Mouse (Mus musculus) hindbrain, postnatal 0 days (tissue): ENCODE results near the gene Mael. TPM values are rescaled to one million over a fixed set of nuclear protein-coding genes. Genes with fewer than 3 reads are reported as not detected.

Experiments used
- ATAC-seq: fragments of 200-750 bp; cut with Nextera tagmentation; 2 replicates; pipeline ENCODE4 v1.8.0; 2017; ENCODE audit warnings: mild to moderate bottlenecking, moderate TSS enrichment, moderate library complexity
- DNase-seq: peaks from one replicate; pipeline ENCODE4 v3.0.0-alpha.2; 2015; ENCODE audit warnings: low spot score
- H3K27ac ChIP-seq: fragments of 300-500 bp; sonication (generic); 2 replicates; pipeline ENCODE4 v1.5.1; 2014; ENCODE audit warnings: mild to moderate bottlenecking
- H3K27me3 ChIP-seq: fragments of 300-500 bp; sonication (generic); 2 replicates; pipeline ENCODE4 v1.6.1; 2014; ENCODE audit warnings: low read length, mixed read lengths; ENCODE audit not compliant: insufficient read depth
- H3K36me3 ChIP-seq: fragments of 300-500 bp; sonication (generic); 2 replicates; pipeline ENCODE4 v1.6.1; 2014; ENCODE audit warnings: low read length, mixed read lengths; ENCODE audit not compliant: insufficient read depth
- H3K4me1 ChIP-seq: fragments of 300-500 bp; sonication (generic); 2 replicates; pipeline ENCODE4 v1.6.1; 2014; ENCODE audit warnings: antibody characterized with exemption, low read length, mixed read lengths; ENCODE audit not compliant: insufficient read depth
- H3K4me2 ChIP-seq: fragments of 300-500 bp; sonication (generic); 2 replicates; pipeline ENCODE4 v1.6.1; 2014; ENCODE audit warnings: low read depth, mild to moderate bottlenecking, low read length, moderate library complexity, mixed read lengths
- H3K4me3 ChIP-seq: fragments of 300-500 bp; sonication (generic); 2 replicates; pipeline ENCODE4 v1.5.1; 2014; ENCODE audit warnings: low read length
- H3K9ac ChIP-seq: fragments of 300-500 bp; sonication (generic); replicated peaks from 2 replicates; pipeline ENCODE4 v1.6.1; 2014; ENCODE audit warnings: mild to moderate bottlenecking, low read length, moderate library complexity, mixed read lengths
- H3K9me3 ChIP-seq: fragments of 300-500 bp; sonication (generic); 2 replicates; pipeline ENCODE4 v1.6.1; 2016; ENCODE audit warnings: low read length, mixed read lengths
- CTCF ChIP-seq: IDR thresholded peaks from 2 replicates; pipeline ENCODE4 v1.5.1; 2016; ENCODE audit warnings: antibody characterized with exemption, control low read depth, low read depth
- WGBS: fragments of 180-500 bp; shearing (Covaris S2); extraction: QIAGEN DNeasy Blood & Tissue Kit; methylation state at CpG from one replicate; pipeline ENCODE4 v1.1.7; 2014; 5-methylcytosine and 5-hydroxymethylcytosine counted together
- polyA plus RNA-seq: library from polyadenylated mRNA; unstranded; fragments of >200 nt; fragmentation: Nextera tagmentation; extraction: Ambion mirVana; gene quantifications from 2 replicates; pipeline ENCODE4 v1.2.1, GENCODE M21; 2015
- total RNA-seq: library from RNA; depleted of rRNA; stranded (reverse); fragments of >200 nt; gene quantifications from 2 replicates; pipeline ENCODE4 v1.2.3, GENCODE M21; 2014; rRNA removed

Mael gene
- total RNA-seq (not detected in 2 replicates), polyA plus RNA-seq (0.21 and 0.26 TPM in 2 replicates)

- no peak within 1 kb of the TSS for H3K9ac ChIP-seq
- H3K4me3 ChIP-seq = no peak within 1 kb of the TSS
- H3K9me3 ChIP-seq = 0 out of 2 replicates have a peak, but pooled peaks cover 2% of the 10 kb centered on the region
- ATAC-seq = no peak
- WGBS = 90% methylated on average over 53 of the region's 53 CpGs
- H3K27ac ChIP-seq = no peak within 1 kb of the TSS
- no peaks in the 10 kb centered on the region for H3K36me3 ChIP-seq
- H3K4me1 ChIP-seq = no peaks in the 10 kb centered on the region
- no peak within 1 kb of the TSS for H3K4me2 ChIP-seq
- no peak for DNase-seq
- no peaks in the 10 kb centered on the region for H3K27me3 ChIP-seq
- TF ChIP-seq CTCF = no peak
These were observed at the start of gene Mael for GRCm38 (mm10) chr1:166238315-166238969. Gene Mael, minus strand, starts transcription at chr1:166238747.

- Histone ChIP-seq H3K36me3 (no peaks in the 10 kb centered on the region), H3K4me1 (peaks cover 34% of the 10 kb centered on the region), H3K27me3 (no peaks in the 10 kb centered on the region), H3K9ac (no peak overlapping the region), H3K4me2 (no peak overlapping the region), H3K27ac (no peak overlapping the region), H3K9me3 (no peaks in the 10 kb centered on the region), H3K4me3 (no peak overlapping the region)
- TF ChIP-seq CTCF = no peak
- DNase-seq (no peak), ATAC-seq (no peak)
- 60% methylated on average over 9 of the region's 9 CpGs for WGBS
These were observed 47.7 kb upstream of the Mael start for GRCm38 (mm10) chr1:166286231-166286630.

- 0 out of 2 replicates have a peak overlapping the region, but pooled peaks have one; percentile 2 for H3K27ac ChIP-seq
These were observed 45.8 kb upstream of the Mael start for GRCm38 (mm10) chr1:166284390-166284789.

GRCm38 (mm10) chr1:166283451-166283850, 44.9 kb upstream of the Mael start:
- ATAC-seq = no peak
- DNase-seq = no peak
- Histone ChIP-seq H3K4me2 (no peak overlapping the region), H3K4me1 (peaks cover 50% of the 10 kb centered on the region), H3K4me3 (no peak overlapping the region), H3K9me3 (no peaks in the 10 kb centered on the region), H3K27me3 (no peaks in the 10 kb centered on the region), H3K36me3 (no peaks in the 10 kb centered on the region), H3K9ac (no peak overlapping the region), H3K27ac (peak overlapping the region; percentile 46; the same call in 1 of the 2 replicates)
- 50% methylated on average over 6 of the region's 6 CpGs for WGBS
- TF ChIP-seq CTCF = no peak

More at GRCm38 (mm10) chr1:166284390-166284789, 45.8 kb upstream of the Mael start:
- Histone ChIP-seq H3K4me1 (peaks cover 46% of the 10 kb centered on the region), H3K36me3 (no peaks in the 10 kb centered on the region), H3K9me3 (no peaks in the 10 kb centered on the region), H3K4me2 (no peak overlapping the region), H3K27me3 (no peaks in the 10 kb centered on the region), H3K9ac (no peak overlapping the region), H3K4me3 (no peak overlapping the region)
- WGBS = 41% methylated on average over 8 of the region's 8 CpGs
- no peak for DNase-seq
- no peak for ATAC-seq
- no peak for TF ChIP-seq CTCF

GRCm38 (mm10) chr1:166282597-166283210, 44.2 kb upstream of the Mael start:
- 5% methylated on average over 22 of the region's 22 CpGs for WGBS
- peak overlapping the region; percentile 51 for H3K4me2 ChIP-seq
- H3K4me3 ChIP-seq = peak overlapping the region; percentile 21; the same call in 1 of the 2 replicates
- no peaks in the 10 kb centered on the region for H3K9me3 ChIP-seq
- no peak for TF ChIP-seq CTCF
- peaks cover 50% of the 10 kb centered on the region for H3K4me1 ChIP-seq
- peak; percentile 94 for DNase-seq
- H3K9ac ChIP-seq = no peak overlapping the region
- no peaks in the 10 kb centered on the region for H3K27me3 ChIP-seq
- H3K27ac ChIP-seq = peak overlapping the region; percentile 46
- H3K36me3 ChIP-seq = no peaks in the 10 kb centered on the region
- ATAC-seq = peak; percentile 93

- peaks cover 50% of the 10 kb centered on the region for H3K4me1 ChIP-seq
- H3K4me3 ChIP-seq = no peak overlapping the region
- H3K36me3 ChIP-seq = no peaks in the 10 kb centered on the region
- 30% methylated on average over 3 of the region's 3 CpGs for WGBS
- DNase-seq = peak; percentile 25
- no peak for TF ChIP-seq CTCF
- H3K9ac ChIP-seq = no peak overlapping the region
- no peaks in the 10 kb centered on the region for H3K27me3 ChIP-seq
- H3K4me2 ChIP-seq = no peak overlapping the region
- no peak for ATAC-seq
- H3K27ac ChIP-seq = peak overlapping the region; percentile 46
- no peaks in the 10 kb centered on the region for H3K9me3 ChIP-seq
These were observed 43.3 kb upstream of the Mael start for GRCm38 (mm10) chr1:166281836-166282235.
